Mouse (Mus musculus) embryonic facial prominence, embryonic 14.5 days (tissue): Measurements from ENCODE around the gene Cdc42bpa. TPM values are rescaled to one million over a fixed set of nuclear protein-coding genes. Genes with fewer than 3 reads are reported as not detected.

ENCODE experiments used
- ATAC-seq: fragments of 200-750 bp; cut with Nextera tagmentation; 2 replicates; pipeline ENCODE4 v1.8.0; 2017; ENCODE audit warnings: low read depth, moderate number of reproducible peaks, moderate TSS enrichment
- DNase-seq: peaks from one replicate; pipeline ENCODE4 v3.0.0-alpha.2; 2015; ENCODE audit warnings: low spot score
- H3K27ac ChIP-seq: fragments of 300-500 bp; sonication (generic); replicated peaks from 2 replicates; pipeline ENCODE4 v1.5.1; 2014; ENCODE audit warnings: low read depth, mild to moderate bottlenecking, low read length, moderate library complexity
- H3K27me3 ChIP-seq: fragments of 300-500 bp; sonication (generic); replicated peaks from 2 replicates; pipeline ENCODE4 v1.6.1; 2014; ENCODE audit warnings: low read length; ENCODE audit not compliant: control insufficient read depth, insufficient read depth
- H3K36me3 ChIP-seq: fragments of 300-500 bp; sonication (generic); 2 replicates; pipeline ENCODE4 v1.6.1; 2014; ENCODE audit warnings: low read length, mixed read lengths; ENCODE audit not compliant: control insufficient read depth, insufficient read depth
- H3K4me1 ChIP-seq: fragments of 300-500 bp; sonication (generic); 2 replicates; pipeline ENCODE4 v1.6.1; 2014; ENCODE audit warnings: antibody characterized with exemption, low read length; ENCODE audit not compliant: control insufficient read depth, insufficient read depth
- H3K4me2 ChIP-seq: fragments of 300-500 bp; sonication (generic); 2 replicates; pipeline ENCODE4 v1.6.1; 2014; ENCODE audit warnings: low read depth, mild to moderate bottlenecking, low read length, moderate library complexity, mixed read lengths
- H3K4me3 ChIP-seq: fragments of 300-500 bp; sonication (generic); 2 replicates; pipeline ENCODE4 v1.5.1; 2014; ENCODE audit warnings: low read depth, mild to moderate bottlenecking, low read length
- H3K9ac ChIP-seq: fragments of 300-500 bp; sonication (generic); 2 replicates; pipeline ENCODE4 v1.6.1; 2014; ENCODE audit warnings: low read depth, mild to moderate bottlenecking, low read length, moderate library complexity, mixed read lengths
- H3K9me3 ChIP-seq: fragments of 300-500 bp; sonication (generic); 2 replicates; pipeline ENCODE4 v1.6.1; 2016; ENCODE audit warnings: low read length; ENCODE audit not compliant: control insufficient read depth
- WGBS: fragments of 180-500 bp; shearing (Covaris S2); extraction: QIAGEN DNeasy Blood & Tissue Kit; methylation state at CpG from one replicate; pipeline ENCODE4 v1.1.7; 2014; 5-methylcytosine and 5-hydroxymethylcytosine counted together
- polyA plus RNA-seq: library from polyadenylated mRNA; unstranded; fragments of >200 nt; fragmentation: Nextera tagmentation; extraction: Ambion mirVana; gene quantifications from 2 replicates; pipeline ENCODE4 v1.2.1, GENCODE M21; 2014

The Cdc42bpa gene
- polyA plus RNA-seq, 1 experiment from 2014 or later = 16.3 TPM

- Histone ChIP-seq H3K4me2 (no peak overlapping the region), H3K4me1 (no peaks in the 10 kb centered on the region; the same call in 1 of the 2 replicates), H3K27me3 (no peaks in the 10 kb centered on the region), H3K36me3 (no peaks in the 10 kb centered on the region), H3K9me3 (no peaks in the 10 kb centered on the region), H3K4me3 (no peak overlapping the region), H3K9ac (no peak overlapping the region), H3K27ac (no peak overlapping the region)
- ATAC-seq = no peak
- DNase-seq = no peak
- WGBS = 59% methylated on average over 7 of the region's 7 CpGs
Observed at GRCm38 (mm10) chr1:179928822-179929221, 31.4 kb upstream of the Cdc42bpa start.

DNA sequence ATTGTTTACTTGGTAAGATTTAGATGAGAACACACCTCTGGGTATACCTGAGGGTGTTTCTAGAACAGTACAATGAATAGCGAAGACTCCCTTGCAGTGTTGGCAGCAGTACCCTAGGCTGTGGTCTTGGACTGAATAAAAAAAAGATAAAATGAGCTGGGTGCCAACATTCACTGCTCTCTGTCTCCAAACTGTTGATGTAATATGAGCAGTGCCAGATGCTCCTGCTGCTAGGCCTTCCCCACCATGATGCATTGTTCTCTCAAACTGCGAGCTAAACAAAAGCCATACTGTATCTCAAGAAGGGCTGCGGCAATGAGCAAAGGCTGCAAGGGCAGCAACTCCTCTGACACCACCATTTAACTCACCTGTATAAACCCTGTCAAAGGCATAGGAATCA lies 29.0 kb upstream of the Cdc42bpa start:
- H3K27me3 ChIP-seq = no peaks in the 10 kb centered on the region
- H3K9me3 ChIP-seq = no peaks in the 10 kb centered on the region
- 47% methylated on average over 3 of the region's 3 CpGs for WGBS
- no peaks in the 10 kb centered on the region for H3K36me3 ChIP-seq
- no peak overlapping the region for H3K4me2 ChIP-seq
- no peak overlapping the region for H3K4me3 ChIP-seq
- ATAC-seq (peak; percentile 60; the same call in 1 of the 2 replicates), DNase-seq (peak; percentile 53)
- no peak overlapping the region for H3K9ac ChIP-seq
- H3K4me1 ChIP-seq = no peaks in the 10 kb centered on the region; the same call in 1 of the 2 replicates
- no peak overlapping the region for H3K27ac ChIP-seq

DNA sequence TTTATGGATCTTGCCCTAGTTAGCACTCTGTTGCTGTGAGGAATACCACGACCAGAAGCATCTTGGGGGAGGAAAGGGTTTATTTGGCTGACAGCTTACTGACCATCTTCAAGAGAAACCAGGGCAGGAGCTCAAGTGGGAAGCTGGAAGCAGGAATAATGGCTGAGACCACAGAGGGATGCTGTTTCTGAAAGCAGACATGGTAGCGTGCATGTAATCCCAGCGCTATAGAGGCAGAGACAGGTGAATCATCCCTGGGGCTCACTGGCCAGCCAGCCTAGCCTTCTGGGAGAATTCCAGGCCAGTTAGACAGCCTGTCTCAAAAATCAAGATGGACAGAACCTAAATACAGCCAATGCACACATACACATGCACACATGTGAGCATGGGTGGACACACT lies 26.2 kb upstream of the Cdc42bpa start:
- WGBS = 77% methylated on average over 3 of the region's 3 CpGs
- no peak overlapping the region for H3K4me2 ChIP-seq
- no peak overlapping the region for H3K4me3 ChIP-seq
- H3K4me1 ChIP-seq = no peaks in the 10 kb centered on the region; the same call in 1 of the 2 replicates
- DNase-seq = no peak
- no peaks in the 10 kb centered on the region for H3K36me3 ChIP-seq
- no peak overlapping the region for H3K27ac ChIP-seq
- no peaks in the 10 kb centered on the region for H3K9me3 ChIP-seq
- H3K27me3 ChIP-seq = no peaks in the 10 kb centered on the region
- ATAC-seq = no peak
- no peak overlapping the region for H3K9ac ChIP-seq

DNA sequence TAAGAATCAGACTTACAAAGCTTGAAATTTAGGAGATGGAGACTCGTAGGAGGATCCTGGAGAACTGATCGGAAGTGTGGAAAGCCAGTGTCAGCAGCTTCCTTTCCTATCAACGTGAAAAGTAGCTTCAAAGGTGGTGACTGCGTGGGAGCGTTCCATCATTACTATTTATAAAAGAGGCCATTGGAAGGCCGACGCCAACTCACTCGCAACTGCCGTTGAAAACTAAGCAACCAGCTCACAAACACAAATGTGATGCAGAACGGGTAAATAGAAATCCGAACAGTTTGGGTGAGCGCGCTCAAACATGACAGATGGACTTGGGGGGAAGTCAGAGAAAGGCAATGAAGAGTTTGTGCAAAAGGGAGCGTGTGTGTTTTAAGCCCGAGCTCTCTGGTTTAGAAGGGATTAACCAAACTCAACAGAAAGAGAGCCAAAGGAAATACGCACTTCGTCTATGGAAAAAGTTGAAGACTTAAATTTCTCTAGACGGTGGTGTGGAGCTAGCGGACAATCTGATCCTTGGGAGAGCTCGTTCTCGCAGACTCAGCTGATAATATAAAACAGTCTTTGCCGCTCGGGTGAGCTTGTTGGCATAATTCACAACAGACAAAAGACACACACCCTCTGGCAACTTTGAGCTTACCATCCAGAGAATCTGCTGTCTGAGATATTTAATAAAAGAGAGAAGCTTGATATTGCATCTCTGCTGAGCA lies 20.0 kb upstream of the Cdc42bpa start:
- Histone ChIP-seq H3K4me3 (no peak overlapping the region), H3K27ac (peak overlapping the region; percentile 70), H3K36me3 (no peaks in the 10 kb centered on the region), H3K4me1 (0 out of 2 replicates have a peak, but pooled peaks cover 3% of the 10 kb centered on the region), H3K9ac (no peak overlapping the region), H3K4me2 (peak overlapping the region; percentile 29), H3K9me3 (no peaks in the 10 kb centered on the region), H3K27me3 (no peaks in the 10 kb centered on the region)
- DNase-seq = peak; percentile 76
- ATAC-seq = no peak
- 56% methylated on average over 23 of the region's 23 CpGs for WGBS

GRCm38 (mm10) chr1:179940787-179941352 lies 19.4 kb upstream of the Cdc42bpa start:
- H3K27ac ChIP-seq = peak overlapping the region; percentile 70
- ATAC-seq = no peak

DNA sequence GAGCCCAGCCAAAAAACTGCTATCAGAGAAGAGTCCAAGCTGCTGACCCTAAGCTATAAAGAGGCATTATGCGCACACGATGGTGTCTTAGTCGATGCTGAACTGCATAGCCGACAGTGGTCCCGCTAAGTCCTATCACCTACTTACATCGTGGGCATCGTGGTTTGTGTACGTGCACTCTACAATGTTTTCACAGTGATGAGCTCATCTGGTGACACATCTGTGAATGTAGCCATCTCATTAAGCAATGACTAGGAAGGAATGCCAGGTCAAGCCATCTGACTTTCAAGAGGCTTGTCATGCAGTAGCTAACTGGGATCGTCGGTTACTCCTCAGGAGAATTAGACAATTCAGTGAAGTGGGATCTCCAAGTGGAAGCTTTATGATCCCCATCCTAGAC lies 15.3 kb upstream of the Cdc42bpa start:
- H3K27ac ChIP-seq = no peak overlapping the region
- no peaks in the 10 kb centered on the region for H3K27me3 ChIP-seq
- 86% methylated on average over 10 of the region's 10 CpGs for WGBS
- H3K9me3 ChIP-seq = no peaks in the 10 kb centered on the region
- DNase-seq (no peak), ATAC-seq (no peak)
- 0 out of 2 replicates have a peak, but pooled peaks cover 3% of the 10 kb centered on the region for H3K4me1 ChIP-seq
- no peak overlapping the region for H3K4me2 ChIP-seq
- H3K4me3 ChIP-seq = no peak overlapping the region
- no peaks in the 10 kb centered on the region for H3K36me3 ChIP-seq
- H3K9ac ChIP-seq = no peak overlapping the region

More at GRCm38 (mm10) chr1:179940787-179941352, 19.4 kb upstream of the Cdc42bpa start:
- H3K9ac ChIP-seq = no peak overlapping the region
- WGBS = 78% methylated on average over 14 of the region's 14 CpGs
- no peak overlapping the region for H3K4me3 ChIP-seq
- H3K4me2 ChIP-seq = peak overlapping the region; percentile 29
- no peaks in the 10 kb centered on the region for H3K36me3 ChIP-seq
- no peaks in the 10 kb centered on the region for H3K9me3 ChIP-seq
- no peaks in the 10 kb centered on the region for H3K27me3 ChIP-seq
- DNase-seq = peak; percentile 41
- H3K4me1 ChIP-seq = 0 out of 2 replicates have a peak, but pooled peaks cover 3% of the 10 kb centered on the region

GRCm38 (mm10) chr1:179946616-179947015 lies 13.7 kb upstream of the Cdc42bpa start:
- H3K9ac ChIP-seq = no peak overlapping the region
- 33% methylated on average over 2 of the region's 2 CpGs for WGBS
- H3K4me2 ChIP-seq = no peak overlapping the region
- no peak for DNase-seq
- H3K4me1 ChIP-seq = no peaks in the 10 kb centered on the region
- H3K27ac ChIP-seq = no peak overlapping the region
- no peak overlapping the region for H3K4me3 ChIP-seq
- ATAC-seq = no peak
- no peaks in the 10 kb centered on the region for H3K9me3 ChIP-seq
- no peaks in the 10 kb centered on the region for H3K27me3 ChIP-seq
- H3K36me3 ChIP-seq = no peaks in the 10 kb centered on the region

GRCm38 (mm10) chr1:179947653-179948052 lies 12.6 kb upstream of the Cdc42bpa start:
- no peaks in the 10 kb centered on the region for H3K27me3 ChIP-seq
- DNase-seq (no peak), ATAC-seq (no peak)
- no peaks in the 10 kb centered on the region for H3K4me1 ChIP-seq
- H3K4me2 ChIP-seq = no peak overlapping the region
- no peak overlapping the region for H3K9ac ChIP-seq
- H3K36me3 ChIP-seq = no peaks in the 10 kb centered on the region
- no peak overlapping the region for H3K4me3 ChIP-seq
- H3K9me3 ChIP-seq = no peaks in the 10 kb centered on the region
- 88% methylated on average over 2 of the region's 2 CpGs for WGBS
- no peak overlapping the region for H3K27ac ChIP-seq
